Mouse (Mus musculus) heart, adult 2 months (tissue): ENCODE results near the gene Zfp523.

ENCODE experiments used
- CTCF ChIP-seq: fragments of 200-600 bp; IDR thresholded peaks from 2 replicates; pipeline ENCODE4 v1.8.1; 2022; ENCODE audit warnings: antibody characterized with exemption, mild to moderate bottlenecking, moderate library complexity
- EP300 ChIP-seq: fragments of 200-500 bp; IDR thresholded peaks from 2 replicates; pipeline ENCODE4 v1.6.1; 2011; ENCODE audit warnings: low read depth, low read length, control low read depth; ENCODE audit not compliant: insufficient read depth
- POLR2A ChIP-seq: fragments of 200-500 bp; IDR thresholded peaks from 2 replicates; pipeline ENCODE4 v1.6.1; 2011; ENCODE audit warnings: mild to moderate bottlenecking, low read depth, low read length, control low read depth; ENCODE audit not compliant: insufficient read depth

- TF ChIP-seq POLR2A (no peak), CTCF (no peak), EP300 (no peak)
Observed at GRCm38 (mm10) chr17:28136266-28136665, 40.7 kb upstream of the Zfp523 start.
